Mouse (Mus musculus): ENCODE results near the gene Pard6a. TPM values are rescaled to one million over a fixed set of nuclear protein-coding genes. Genes with fewer than 3 reads are reported as not detected.
A peak's percentile ranks its signal among the peaks of the same experiment; 100 is the strongest.

The Pard6a gene
- total RNA-seq, 2 experiments from 2014 or later, result 5.9 to 6.2 TPM

DNA sequence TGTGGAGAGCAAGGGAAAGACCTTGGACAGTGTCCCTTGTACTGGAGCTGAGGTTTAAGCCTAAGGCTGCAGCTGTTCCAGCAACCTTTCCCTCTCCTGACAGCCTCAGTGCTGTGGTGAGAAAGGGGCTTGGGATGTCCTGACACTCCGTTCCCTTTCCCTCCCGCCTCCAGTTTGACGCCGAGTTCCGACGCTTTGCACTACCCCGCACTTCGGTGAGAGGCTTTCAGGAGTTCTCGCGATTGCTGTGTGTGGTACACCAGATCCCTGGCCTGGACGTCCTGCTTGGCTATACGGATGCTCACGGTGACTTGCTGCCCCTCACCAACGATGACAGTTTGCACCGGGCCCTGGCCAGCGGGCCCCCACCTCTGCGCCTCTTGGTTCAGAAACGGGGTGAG is 1.1 kb downstream of the Pard6a start:
- no peak for DNase-seq

DNA sequence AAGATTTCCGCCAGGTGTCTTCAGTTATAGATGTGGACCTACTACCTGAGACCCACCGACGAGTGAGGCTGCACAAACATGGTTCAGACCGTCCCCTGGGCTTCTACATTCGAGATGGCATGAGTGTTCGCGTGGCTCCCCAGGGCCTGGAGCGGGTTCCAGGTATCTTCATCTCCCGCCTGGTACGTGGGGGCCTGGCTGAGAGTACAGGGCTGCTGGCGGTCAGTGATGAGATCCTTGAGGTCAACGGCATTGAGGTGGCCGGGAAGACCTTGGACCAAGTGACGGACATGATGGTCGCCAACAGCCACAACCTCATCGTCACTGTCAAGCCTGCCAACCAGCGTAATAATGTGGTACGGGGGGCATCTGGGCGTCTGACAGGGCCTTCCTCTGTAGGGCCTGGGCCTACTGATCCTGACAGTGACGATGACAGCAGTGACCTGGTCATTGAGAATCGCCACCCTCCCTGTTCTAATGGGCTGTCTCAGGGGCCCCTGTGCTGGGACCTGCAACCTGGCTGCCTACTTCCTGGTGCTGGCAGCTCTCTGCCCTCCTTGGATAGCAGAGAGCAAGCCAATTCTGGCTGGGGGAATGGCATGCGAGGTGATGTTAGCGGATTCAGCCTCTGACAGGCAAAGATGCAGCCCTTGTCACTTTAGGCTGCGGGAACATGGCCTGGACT is 1.9 kb downstream of the Pard6a start:
- DNase-seq, result no peak

DNA sequence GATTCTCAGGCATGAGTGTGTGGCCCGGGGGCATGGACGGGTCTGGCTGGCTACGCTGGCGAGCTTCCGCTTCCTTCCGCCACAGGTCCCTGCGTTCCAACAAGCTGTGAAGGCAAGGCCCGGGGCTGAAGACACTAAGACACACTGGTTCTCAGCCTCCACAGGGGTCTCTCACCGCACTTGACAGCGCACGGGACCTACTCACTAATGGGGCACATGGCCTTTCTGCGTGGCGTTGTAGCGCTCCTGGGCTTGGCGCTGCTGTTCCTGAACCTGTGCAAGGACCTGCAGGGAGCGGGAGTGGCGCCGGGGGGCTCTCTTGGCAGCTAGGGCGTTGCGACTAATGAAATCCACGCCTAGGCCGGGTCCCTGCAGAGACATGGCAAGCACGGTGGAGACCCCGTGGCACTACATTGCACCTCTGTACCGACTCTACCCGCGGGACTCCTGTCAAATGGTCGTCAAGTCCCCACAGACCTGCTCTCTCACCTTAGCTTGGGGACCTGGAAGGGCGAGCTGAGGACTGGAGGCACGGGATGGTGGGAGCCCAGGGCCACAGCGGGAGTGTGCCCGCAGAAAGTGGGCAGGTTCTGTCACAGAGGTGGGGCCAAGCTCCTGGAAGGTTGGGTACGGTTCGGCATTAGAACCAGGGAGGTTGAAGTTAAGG is 3.3 kb downstream of the Pard6a start:
- no peak for DNase-seq

DNA sequence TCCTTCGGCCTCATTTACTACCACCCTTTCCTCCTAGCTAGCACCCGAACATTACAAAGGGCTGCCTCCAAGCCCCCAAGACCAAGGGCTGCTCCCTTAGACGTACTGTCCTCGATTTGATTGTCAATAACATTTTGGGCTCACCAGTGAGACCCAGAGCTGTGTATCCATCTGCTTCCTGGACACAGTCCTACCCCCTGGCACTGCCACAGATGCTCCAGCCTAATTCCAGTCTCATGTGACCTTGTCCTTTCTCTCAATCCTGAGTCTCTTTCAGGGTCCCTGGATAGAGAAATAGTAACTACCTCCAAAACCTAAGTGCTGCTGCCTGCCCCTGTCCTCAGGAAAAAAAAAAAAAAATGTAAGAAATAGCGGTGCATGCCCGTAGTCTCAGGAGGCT is 4.0 kb downstream of the Pard6a start:
- DNase-seq, result no peak

DNA sequence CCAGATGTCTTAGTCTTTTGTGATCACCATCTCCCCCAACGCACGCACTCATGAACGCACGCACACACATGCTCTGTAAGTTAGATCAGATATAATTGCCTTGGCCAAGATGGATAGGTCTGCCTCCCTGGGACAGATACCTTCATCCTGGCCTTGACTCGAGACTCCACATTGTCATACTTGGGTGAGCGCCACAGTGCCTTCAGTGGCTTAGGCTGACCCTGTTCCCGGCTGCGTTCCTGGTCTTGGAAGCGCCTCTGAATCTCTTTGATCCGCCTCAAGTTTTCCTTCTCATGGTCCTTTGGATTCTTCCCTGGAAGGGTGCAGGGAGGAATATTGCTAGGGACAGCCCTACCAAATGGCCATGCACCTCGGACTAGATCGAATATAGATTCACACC is 5.5 kb downstream of the Pard6a start:
- no peak for DNase-seq

DNA sequence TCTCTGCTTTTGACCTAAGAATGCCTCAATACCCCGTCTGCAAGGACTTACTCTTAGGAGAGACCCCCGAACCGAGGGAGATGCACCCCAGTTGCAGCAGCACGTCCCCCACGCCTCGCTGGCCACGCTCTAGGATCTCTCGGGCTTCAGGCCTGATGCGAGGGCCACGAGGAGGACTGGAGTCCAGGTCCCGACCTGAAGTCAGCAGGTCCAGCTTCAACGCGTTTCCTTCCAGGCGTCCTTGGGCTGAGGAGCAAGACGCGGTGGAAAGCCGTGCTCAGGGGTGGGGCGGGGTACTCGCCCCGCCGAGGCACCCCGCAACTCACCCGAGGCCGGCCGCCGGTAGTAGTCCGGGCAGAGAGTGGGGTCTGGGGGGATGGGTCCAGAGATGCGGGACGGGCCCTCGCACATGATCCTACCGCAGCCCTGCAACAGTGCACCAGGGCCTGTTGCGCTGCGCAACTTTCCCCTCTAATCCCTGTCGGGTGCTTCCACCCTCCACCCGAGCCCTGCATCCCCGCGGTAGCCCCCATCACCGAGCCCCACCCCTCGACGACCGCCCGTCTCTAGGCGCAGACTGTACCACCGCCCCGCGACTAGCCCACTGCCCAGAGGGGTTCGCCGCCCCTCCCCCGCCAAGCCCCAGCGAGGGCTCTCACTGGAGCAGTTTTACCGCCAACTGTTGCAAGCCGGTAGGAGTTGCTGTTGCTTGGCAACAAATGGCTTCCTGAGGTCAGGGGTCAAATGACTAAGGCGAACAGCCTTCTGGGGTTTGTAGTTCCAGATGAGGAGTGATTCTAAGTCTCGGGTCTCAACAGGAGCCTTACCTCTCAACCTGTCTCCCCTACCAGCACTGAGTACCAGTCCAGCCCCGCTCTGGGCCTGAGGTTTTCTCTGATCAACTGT is 6.8 kb downstream of the Pard6a start, which contains the start of the genes 4933405L10Rik and Enkd1:
Gene 4933405L10Rik, plus strand, starts transcription at position 158 of the 906 bp plus-strand sequence.
Gene Enkd1, minus strand, starts transcription at position 713 of the 906 bp plus-strand sequence.
- peak; percentile 84 for DNase-seq

DNA sequence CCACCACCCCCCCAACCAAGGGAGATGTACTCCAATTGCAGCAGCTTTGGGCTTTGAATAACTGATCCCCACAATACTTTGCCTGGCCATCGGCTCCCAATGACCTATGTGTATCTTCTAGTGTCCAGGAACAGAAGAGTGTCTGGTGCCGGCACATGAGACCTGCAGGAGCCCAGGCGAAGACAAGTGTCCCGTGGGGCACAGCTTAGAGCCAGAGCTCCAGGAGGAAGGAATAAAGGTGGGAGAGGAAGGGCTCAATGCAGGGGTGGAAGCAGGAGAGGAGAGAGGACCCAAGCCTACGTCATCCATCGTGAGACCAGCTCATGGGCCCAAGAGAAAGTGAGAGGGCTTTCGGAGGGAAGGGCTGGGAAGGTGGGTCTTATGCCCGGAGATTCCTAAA is 7.7 kb downstream of the Pard6a start:
- no peak for DNase-seq

DNA sequence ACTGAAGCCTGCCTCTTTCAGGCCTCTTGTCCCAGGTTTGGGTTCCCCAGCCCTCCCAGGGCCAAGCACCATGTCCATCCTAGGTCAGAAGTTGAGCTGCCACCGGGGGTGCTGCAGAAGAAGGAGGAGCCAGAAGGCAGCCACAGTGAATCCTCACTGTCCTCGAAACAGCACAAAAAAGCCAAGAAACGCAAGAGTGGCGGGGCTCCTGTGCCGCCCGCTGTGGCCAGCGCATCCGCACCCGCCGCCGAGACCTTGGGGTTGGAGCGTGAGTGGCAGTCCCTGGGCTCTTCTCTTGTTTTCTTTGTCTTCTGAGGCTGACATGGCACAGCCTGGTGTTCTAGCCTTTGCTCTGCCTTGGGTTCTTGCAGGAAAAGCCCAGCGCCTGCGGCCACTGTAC is 8.4 kb downstream of the Pard6a start:
- DNase-seq, result no peak

DNA sequence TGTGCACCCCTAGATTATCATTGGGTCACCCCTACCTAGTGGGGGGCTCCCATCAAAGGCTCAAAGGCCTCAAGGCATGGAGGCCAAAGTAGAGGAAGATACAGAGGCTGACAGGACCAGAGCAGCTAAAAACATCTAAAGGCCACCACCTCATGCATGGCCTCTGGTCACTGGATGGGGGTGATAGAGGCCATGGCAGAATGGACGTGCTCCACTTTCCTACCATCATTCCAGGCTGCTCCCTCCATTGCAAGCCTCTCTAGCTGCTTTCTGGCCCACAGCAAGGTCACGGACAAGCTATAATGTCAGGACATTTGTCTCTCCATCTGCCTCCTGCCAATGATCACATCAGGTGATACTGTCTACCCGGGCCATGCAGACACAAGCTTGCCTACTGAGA is 11.3 kb downstream of the Pard6a start:
- DNase-seq, result no peak

DNA sequence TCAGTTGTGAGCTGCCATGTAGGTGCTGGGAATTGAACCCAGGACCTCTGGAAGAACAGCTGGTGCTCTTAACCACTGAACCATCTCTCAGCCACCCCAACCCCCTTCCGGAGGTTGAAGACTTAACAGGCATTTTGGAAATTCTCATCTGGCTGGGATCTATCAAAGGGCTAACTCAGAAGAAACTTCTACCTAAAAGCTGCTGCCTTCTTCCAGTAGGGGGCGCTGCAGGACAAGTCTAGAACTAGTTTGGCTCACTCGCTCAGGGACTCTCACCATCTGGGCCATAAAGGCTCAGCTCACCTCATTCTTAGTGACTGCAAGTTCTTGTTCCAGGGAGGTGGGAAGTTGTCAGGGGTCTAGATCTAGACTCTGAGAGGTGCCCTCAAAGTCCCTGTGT is 13.2 kb downstream of the Pard6a start:
- peak; percentile 93 for DNase-seq

DNA sequence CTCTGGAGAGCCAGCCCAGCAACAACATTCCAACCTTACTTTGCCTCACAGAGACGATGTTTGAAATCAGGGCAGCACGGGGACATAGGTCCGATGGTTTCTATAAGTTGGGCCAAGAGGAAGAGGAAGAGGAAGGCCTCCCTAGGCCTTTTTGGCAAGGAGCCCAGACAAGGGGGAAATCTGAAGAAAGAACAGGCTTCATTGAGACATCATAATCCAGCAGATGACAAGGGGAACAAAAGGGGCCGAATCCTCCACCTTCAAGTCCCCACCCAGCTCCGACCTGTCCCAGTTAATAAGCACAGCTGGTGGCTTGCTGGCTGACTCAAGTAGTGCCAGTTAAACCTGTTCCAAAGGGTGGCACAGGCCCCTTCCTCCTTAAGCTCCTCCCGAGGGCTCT is 14.1 kb downstream of the Pard6a start:
- no peak for DNase-seq

DNA sequence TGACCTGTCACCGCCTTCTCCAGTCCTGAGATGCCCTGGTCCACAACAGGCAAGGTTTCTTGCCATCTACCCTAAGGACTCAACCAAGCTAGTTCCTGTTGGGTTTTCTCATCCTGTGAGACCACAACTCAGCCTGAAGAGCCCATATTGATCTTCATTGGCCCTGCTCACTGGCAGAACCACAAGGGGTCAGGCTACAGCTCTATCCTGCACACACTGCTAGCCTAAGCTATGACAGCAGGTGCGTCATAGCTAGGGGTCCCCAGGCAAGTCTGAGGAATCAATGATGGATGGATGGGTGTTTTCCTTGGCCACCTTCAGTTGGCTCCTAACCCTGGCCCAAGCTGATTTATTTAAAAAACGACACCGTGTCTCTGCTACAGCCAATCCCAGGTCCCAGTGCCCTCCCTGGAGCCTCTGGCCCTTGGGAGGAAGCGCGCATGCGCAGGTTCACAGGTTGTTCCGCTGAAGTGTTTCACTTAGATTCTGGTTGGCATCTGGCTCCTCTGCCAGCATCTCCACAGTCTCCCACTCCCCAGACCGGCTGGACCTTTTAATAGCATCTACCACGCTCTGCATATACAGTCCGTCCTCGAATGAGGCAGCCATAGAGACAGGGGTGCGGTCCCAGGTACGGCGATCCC is 15.5 kb downstream of the Pard6a start:
- DNase-seq, result no peak

DNA sequence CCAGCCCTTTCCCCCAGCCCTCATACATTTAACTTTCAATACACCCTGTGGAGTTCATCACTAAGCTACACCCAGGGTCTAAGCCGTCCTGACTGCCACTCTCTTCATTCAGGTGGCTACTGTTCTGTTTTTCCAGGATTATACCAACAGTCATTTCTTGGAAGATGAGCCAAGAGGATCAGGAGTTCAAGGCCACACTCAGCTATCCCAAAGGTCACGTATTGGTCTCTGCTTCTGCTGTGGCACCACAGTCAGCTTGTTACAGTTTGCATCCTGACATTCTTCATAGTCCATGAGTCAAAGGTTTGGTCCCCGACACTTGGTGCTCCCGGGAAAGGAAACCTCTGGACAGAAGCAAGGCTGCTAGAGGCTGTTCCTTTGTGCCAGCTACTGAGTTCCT is 18.7 kb downstream of the Pard6a start:
- no peak for DNase-seq

DNA sequence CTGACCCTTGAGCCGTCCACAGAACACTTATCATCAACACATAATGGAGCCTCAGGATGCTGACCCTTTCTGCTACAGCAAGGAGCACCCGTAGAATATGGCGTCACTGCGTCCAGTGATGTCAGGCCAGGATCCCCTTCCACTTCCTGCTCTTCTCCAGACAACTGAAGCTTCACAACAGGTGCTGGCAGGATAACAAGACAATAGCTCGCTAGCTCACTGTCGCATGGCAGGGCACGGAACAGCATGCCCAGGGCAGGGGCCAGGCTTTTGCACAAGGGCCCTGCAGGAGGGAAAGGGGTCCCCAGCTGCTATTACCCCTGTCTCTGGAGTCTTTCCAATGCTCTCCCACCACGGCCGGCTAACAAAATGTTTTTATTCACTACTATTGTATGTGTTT is 21.9 kb downstream of the Pard6a start:
- DNase-seq, result no peak

DNA sequence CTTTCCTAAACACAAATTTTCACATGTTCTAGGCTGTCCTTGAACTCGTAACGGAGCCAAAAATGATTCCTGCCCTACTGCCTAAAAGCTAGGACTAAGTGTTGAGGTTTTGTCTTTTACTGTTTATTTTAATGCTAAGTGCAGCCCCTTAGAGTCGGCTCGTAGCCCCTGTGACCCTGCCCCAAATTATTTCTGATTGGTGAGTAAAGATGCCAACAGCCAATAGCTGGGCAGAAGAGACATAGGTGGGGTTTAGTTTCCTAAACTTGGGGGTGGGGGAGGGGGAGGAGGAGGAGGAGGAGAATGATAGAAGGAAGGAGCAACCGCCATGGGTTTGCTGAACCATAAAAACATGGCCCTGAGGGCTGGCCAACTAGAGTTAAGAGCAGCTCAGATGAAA is 24.8 kb downstream of the Pard6a start:
- no peak for DNase-seq

DNA sequence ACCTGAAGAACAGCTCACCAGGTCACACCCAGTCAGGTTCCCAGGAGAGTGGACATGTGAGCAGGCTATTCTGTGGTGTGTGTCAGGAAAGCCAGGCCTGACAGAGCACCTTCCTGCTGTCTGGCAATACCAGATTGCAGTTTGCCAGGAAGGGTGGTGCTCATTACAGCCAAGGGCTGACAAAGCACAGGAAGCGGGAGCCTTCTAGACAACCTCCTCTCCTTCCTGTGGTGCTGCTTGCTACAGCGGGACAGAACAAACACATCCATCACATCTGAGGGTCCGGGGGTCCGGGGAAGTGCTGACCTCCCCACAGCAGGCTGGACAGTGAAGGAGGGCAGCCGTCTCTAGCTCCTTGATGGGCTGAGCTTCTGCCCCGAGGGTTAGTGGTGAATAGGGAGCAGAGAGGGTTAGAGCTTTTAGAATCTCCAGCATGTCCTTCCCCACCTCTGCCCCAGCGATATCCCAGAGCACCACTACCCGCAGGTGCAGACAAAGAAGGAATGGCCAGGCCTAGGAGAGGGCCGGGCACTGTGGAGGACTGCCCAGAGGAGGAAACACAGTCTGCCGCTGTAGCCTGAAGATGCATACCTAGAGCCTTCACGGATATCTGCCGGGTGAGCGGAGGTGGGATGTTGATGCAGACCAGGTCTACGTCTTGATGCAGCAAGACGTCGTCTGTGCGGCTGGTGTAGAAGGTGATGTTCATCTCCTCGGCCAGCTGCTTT is 26.6 kb downstream of the Pard6a start:
- DNase-seq, result peak; percentile 57

DNA sequence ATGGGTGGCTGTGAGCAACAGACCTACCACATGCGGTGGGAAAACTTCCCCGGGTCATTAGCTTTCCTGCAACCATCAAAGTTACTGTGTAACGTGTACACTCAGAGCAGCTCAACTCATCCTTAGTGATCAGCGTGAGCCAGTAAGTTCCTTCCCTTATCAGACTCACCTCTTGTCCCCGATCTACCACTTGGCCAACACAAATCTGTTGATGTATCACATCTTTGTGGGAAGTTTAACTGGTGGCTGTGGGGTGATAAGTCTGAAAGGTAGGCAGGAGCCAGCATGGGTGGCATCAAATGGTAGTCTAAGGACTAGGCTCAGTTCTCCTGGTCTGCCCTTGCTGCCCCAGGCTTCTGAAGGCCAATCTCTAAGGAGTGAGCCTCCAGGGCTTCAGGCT is 31.2 kb downstream of the Pard6a start:
- DNase-seq, result no peak

DNA sequence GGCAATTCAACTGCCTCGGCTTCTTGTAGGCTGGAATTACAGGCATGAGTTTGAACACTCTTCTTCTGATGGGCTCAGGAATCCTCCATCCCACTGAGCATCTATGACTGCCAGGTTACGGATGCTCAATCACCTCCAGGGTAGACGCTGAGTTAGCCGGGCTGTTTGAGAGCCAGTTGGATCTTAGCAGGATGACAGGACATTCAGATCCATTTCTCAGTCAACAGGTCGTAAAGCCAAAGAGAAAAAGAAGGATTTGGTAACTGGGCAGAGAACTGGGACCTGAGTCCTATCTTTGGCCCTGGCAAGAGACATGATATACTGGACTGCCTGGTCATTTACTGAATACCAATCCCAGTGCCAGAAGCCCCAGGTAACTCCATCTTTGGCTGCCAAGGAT is 38.3 kb downstream of the Pard6a start:
- DNase-seq, result no peak

DNA sequence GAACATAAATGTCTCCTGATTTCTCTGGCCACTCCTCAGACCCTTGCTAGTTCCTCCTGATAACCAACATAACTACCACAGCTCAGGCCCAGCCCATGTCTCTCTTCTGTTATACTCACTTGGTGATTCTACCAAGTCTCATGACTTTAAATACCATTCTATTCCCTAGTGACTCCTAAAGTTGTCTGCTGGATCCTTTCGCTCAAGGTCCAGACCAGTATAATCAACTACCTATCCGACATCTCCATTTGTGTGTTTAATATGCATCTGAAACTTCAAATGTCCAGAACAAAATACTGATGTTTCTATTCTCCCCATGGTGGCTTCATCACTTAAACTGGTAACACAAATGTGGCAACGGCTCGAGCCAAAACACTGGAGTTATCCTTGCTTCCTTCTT is 42.4 kb downstream of the Pard6a start:
- DNase-seq, result no peak

DNA sequence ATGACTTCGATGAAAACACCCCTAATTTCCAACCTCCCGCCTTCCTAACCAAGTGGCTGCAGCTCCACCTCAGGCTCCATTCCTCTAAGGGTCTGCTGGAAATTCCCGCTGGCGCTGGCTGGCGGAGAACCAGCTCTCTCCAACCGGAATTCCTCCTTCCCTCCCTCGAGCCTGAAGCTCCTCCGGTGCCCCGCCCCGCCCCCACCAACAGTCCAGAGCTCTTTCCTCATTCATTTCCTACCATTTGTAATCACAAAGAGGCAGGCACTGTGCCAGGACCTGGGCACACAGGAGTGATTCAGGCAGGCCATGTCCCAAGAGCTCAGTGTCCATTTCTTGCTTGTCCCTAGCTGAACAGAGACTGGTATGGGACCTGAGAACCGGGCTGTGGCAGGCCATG is 49.7 kb downstream of the Pard6a start:
- DNase-seq, result peak; percentile 82

Data from heart, postnatal 4 days (tissue).